Mouse (Mus musculus) olfactory bulb, adult 2 months (tissue): ENCODE measurements around the gene Gm8247.
"Not testable (repeated sequence)": the region's sequence is repeated elsewhere in the genome, so short reads cannot be mapped to it uniquely, and the experiment has no call there.

Experiments used
- CTCF ChIP-seq: fragments of 200-500 bp; IDR thresholded peaks from 2 replicates; pipeline ENCODE4 v1.5.1; 2012; ENCODE audit warnings: low read depth, mild to moderate bottlenecking, low read length, moderate library complexity; ENCODE audit not compliant: insufficient read depth
- POLR2A ChIP-seq: fragments of 200-500 bp; IDR thresholded peaks from 2 replicates; pipeline ENCODE4 v1.6.1; 2012; ENCODE audit warnings: mild to moderate bottlenecking, low read depth, low read length, moderate library complexity; ENCODE audit not compliant: insufficient read depth

GRCm38 (mm10) chr14:44627737-44628136, 44.8 kb downstream of the Gm8247 start, which contains the start of gene Gm5624:
- TF ChIP-seq POLR2A, CTCF: not testable (repeated sequence)
